Mouse (Mus musculus) lung, adult 2 months (tissue): ENCODE measurements around the gene Rad1.

ENCODE experiments used
- CTCF ChIP-seq: fragments of 200-500 bp; IDR thresholded peaks from 2 replicates; pipeline ENCODE4 v1.5.1; 2011; ENCODE audit warnings: mild to moderate bottlenecking, low read length, control low read depth; ENCODE audit not compliant: insufficient read depth
- POLR2A ChIP-seq: fragments of 200-500 bp; IDR thresholded peaks from 2 replicates; pipeline ENCODE4 v1.6.1; 2011; ENCODE audit warnings: low read depth, mild to moderate bottlenecking, control low read depth, low read length, borderline replicate concordance; ENCODE audit errors: extremely low read depth

- TF ChIP-seq CTCF, result no peak
- TF ChIP-seq POLR2A, result no peak
Measured at GRCm38 (mm10) chr15:10460986-10461385, 24.8 kb upstream of the Rad1 start.
